Mouse (Mus musculus): ENCODE results near the gene Gna13.

Gna13 gene

GRCm38 (mm10) chr11:109375412-109375811, 12.8 kb downstream of the Gna13 start:
- DNase-seq (ENCODE audit: low spot score in 2 of 2): no peak

GRCm38 (mm10) chr11:109376484-109377143, 14.0 kb downstream of the Gna13 start:
- no peak for DNase-seq (ENCODE audit: low spot score in 2 of 2)

GRCm38 (mm10) chr11:109377477-109377876, 14.8 kb downstream of the Gna13 start:
- DNase-seq (ENCODE audit: low spot score in 2 of 2): no peak

GRCm38 (mm10) chr11:109378051-109378450, 15.4 kb downstream of the Gna13 start:
- DNase-seq (ENCODE audit: low spot score in 2 of 2): no peak

GRCm38 (mm10) chr11:109380662-109381061, 18.0 kb downstream of the Gna13 start:
- DNase-seq (ENCODE audit: low spot score in 2 of 2): no peak

GRCm38 (mm10) chr11:109385296-109385695, 22.7 kb downstream of the Gna13 start:
- no peak for DNase-seq (ENCODE audit: low spot score in 2 of 2)

- DNase-seq (ENCODE audit: low spot score in 2 of 2): no peak
Observed at GRCm38 (mm10) chr11:109389046-109389445, 26.4 kb downstream of the Gna13 start.

- DNase-seq (ENCODE audit: low spot score in 2 of 2): no peak
Observed at GRCm38 (mm10) chr11:109391200-109391599, 28.6 kb downstream of the Gna13 start.

GRCm38 (mm10) chr11:109391760-109392159, 29.1 kb downstream of the Gna13 start:
- DNase-seq (ENCODE audit: low spot score in 2 of 2): no peak

- no peak for DNase-seq (ENCODE audit: low spot score in 2 of 2)
Observed at GRCm38 (mm10) chr11:109392601-109393000, 30.0 kb downstream of the Gna13 start.

GRCm38 (mm10) chr11:109394758-109395157, 32.1 kb downstream of the Gna13 start:
- DNase-seq (ENCODE audit: low spot score in 2 of 2): no peak

- no peak for DNase-seq (ENCODE audit: low spot score in 2 of 2)
Observed at GRCm38 (mm10) chr11:109395291-109395690, 32.7 kb downstream of the Gna13 start.

GRCm38 (mm10) chr11:109406431-109406830, 43.8 kb downstream of the Gna13 start:
- no peak for DNase-seq (ENCODE audit: low spot score in 2 of 2)

- DNase-seq (ENCODE audit: low spot score in 2 of 2): no peak
Observed at GRCm38 (mm10) chr11:109410197-109410980, 47.8 kb downstream of the Gna13 start.

- no peak for DNase-seq (ENCODE audit: low spot score in 2 of 2)
Observed at GRCm38 (mm10) chr11:109413617-109414016, 51.0 kb downstream of the Gna13 start, which contains the start of gene 9930022D16Rik. Gene 9930022D16Rik, plus strand, starts transcription at chr11:109413917.

- DNase-seq (ENCODE audit: low spot score in 2 of 2): no peak
Observed at GRCm38 (mm10) chr11:109414802-109415201, 52.2 kb downstream of the Gna13 start.

- no peak for DNase-seq (ENCODE audit: low spot score in 2 of 2)
Observed at GRCm38 (mm10) chr11:109416709-109417420, 54.2 kb downstream of the Gna13 start.

- DNase-seq (ENCODE audit: low spot score in 2 of 2): no peak
Observed at GRCm38 (mm10) chr11:109417472-109418040, 54.9 kb downstream of the Gna13 start.

- DNase-seq (ENCODE audit: low spot score in 2 of 2): no peak
Observed at GRCm38 (mm10) chr11:109419461-109419860, 56.8 kb downstream of the Gna13 start.

GRCm38 (mm10) chr11:109419961-109420566, 57.4 kb downstream of the Gna13 start:
- no peak for DNase-seq (ENCODE audit: low spot score in 2 of 2)

GRCm38 (mm10) chr11:109420567-109420962, 57.9 kb downstream of the Gna13 start:
- no peak for DNase-seq (ENCODE audit: low spot score in 2 of 2)

- DNase-seq (ENCODE audit: low spot score in 2 of 2): no peak
Observed at GRCm38 (mm10) chr11:109421205-109421604, 58.6 kb downstream of the Gna13 start.

Data from heart, adult 9 months (tissue).